Mouse (Mus musculus) left cerebral cortex, postnatal 25 days (tissue): ENCODE data around the gene Map1s. TPM values are rescaled to one million over a fixed set of nuclear protein-coding genes. Genes with fewer than 3 reads are reported as not detected.

Experiments used
- DNase-seq, 2 experiments: peaks; one replicate each; pipeline ENCODE4 v3.0.0; 2022; ENCODE audit warnings: low spot score in 2 of 2, mixed read lengths in 1 of 2
- intact Hi-C: fragments of 180-260 bp; cut with DNase I; formaldehyde crosslinking; loops from one replicate; pipeline ENCODE4 v1.15.1; 2025
- total RNA-seq, 2 experiments: library from RNA; stranded (reverse); gene quantifications; 2 replicates each; pipeline ENCODE4 v1.2.3; 2021

Map1s gene
- total RNA-seq, 2 experiments from 2014 or later, result 71.2 to 80.7 TPM

DNA sequence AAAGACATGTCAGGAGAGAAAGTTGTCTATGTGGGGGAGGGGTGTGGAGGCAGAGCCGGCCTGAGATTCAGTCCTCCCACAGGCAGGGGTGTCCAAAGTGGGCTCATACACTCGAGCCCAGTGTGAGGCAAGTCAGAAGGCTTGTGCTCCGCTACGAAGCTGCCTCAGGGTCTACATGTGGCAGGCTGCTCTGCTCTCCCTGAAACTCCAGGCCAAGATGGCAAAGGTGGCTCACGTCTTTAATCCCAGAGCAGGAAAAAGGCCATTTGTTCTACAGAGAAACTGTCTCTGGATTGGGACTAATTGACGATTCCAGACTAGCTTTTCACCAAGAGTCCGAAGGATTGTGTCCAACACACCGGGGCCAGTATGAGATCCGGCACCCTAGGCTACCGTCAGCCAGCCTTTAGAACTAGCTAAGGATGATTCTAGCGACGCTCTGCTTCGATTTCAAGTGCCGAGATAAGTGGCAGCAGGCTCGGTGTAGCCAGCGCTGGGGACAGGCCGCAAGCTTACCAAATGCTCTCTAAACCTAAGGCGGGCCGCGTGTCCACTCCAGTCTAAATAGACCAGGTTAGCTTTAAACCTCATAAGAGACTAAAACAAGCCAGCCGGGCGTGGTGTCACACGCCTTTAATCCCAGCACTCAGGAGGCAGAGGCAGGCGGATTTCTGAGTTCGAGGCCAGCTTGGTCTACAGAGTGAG is 9.3 kb upstream of the Map1s start:
- no peak for DNase-seq
- intact Hi-C loops, result loop anchor here (1.0 to 5.0 kb wide), 6 partner anchors 23 to 566 kb away; partner anchors contain the start of genes Abhd8, Ccdc124, Haus8 and Mrpl34

DNA sequence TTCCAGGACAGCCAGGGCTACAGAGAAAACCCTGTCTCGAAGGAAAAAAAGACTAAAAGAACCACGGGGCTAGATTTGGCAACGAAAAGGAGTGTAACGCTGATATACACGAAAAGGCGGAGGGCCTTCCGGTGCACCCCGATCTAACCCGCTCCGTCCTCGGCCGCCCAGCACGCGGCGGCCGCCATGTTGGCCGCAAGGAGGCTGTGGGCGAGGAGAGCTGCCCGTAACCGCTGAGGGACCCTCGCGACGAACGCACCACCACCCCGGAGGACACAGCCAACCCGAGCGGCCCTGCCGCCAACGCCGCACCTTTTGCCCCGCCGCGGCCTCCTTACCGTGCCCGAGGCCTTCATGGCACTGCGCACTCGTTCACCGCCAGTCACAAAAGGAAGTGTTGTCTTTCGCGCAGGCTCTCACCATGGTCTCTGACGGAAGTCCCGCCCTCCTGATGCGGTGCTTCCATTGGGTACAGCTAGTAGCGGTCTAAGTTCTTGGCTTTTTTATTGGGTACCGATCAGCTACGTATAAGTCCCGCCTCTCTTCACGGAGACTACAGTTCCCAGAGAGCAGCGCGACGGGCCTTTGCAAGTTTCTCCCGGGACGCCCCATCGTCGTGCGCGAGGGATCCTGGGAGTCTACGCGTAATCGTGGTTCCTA is 8.6 kb upstream of the Map1s start, which contains the start of gene Rpl18a:
Rpl18a (minus strand) TSS at position 392 of the 660 bp plus-strand sequence.
- intact Hi-C loops, result loop anchor here (1.0 to 5.0 kb wide), 6 partner anchors 24 to 565 kb away; partner anchors contain the start of genes Abhd8, Ccdc124, Haus8 and Mrpl34
- peak; percentile 96 to 99 for DNase-seq

DNA sequence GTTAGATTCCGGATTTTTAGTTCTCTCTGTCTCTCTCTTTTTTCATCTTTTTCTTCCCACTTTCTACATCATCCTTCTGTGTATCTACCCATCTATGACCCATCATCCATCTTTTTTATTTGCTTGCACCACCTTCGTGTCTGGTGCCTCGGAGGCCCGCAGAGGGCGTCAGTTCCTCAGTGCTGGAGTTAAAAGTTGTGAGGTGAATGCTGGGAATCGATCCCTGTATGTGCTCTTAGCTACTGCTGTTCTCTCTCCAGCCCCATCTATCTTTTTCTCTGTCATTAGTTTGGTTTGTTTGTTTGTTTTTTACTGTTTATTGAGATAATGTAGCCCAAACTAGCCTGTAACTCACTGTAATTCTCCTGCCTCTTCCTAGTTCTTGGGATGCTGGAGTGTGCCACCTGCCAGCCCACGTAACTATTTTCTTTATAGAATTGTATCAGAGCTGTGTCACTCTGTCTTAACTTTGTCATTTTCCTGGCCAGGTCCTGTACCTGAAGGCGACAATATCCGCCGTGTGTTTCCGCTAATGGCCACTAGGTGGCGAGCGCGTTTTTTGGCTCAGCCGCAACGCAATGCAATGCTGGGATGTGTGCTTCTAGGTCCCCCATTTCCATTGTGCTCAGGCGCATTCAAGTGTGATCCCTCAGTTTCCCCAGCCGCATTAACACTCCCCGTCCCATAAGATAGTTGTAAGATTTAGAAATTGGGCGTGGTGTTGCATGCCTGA is 7.9 kb upstream of the Map1s start:
- peak; percentile 85 to 86 for DNase-seq
- intact Hi-C loops, result loop anchor here (1.0 to 5.0 kb wide), 6 partner anchors 25 to 564 kb away; partner anchors contain the start of genes Abhd8, Ccdc124, Haus8 and Mrpl34

DNA sequence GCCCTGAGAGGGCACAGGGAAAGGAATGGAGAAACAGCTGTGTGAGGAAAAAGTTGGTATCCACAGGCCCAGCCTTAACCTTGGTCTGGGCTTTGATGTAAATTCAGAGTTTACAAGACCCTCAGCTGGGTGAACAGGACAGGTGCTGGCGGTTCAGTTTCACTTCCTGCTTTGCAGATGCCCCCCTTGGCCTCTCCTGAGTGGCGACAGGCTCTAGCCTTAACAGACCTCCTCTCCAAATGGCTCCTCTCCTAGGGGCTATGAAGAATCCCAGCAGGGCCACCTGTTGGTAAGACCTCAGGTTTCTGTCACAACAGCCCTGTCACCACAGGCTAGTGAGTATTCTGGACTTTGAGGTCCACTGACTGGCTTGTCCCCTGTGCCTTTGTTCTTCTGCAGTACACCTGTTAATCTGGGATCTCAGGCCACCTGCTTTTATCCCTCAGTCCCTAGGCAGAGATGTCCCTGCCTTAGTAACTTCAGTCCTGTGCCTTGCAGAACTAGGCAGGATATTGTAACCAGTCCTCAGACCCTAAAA is 7.0 kb upstream of the Map1s start:
- intact Hi-C loops, result loop anchor here (5.0 kb wide), 3 partner anchors 309 to 564 kb away; partner anchors contain the start of genes Abhd8, Haus8, Mrpl34 and Myo9b
- no peak for DNase-seq

DNA sequence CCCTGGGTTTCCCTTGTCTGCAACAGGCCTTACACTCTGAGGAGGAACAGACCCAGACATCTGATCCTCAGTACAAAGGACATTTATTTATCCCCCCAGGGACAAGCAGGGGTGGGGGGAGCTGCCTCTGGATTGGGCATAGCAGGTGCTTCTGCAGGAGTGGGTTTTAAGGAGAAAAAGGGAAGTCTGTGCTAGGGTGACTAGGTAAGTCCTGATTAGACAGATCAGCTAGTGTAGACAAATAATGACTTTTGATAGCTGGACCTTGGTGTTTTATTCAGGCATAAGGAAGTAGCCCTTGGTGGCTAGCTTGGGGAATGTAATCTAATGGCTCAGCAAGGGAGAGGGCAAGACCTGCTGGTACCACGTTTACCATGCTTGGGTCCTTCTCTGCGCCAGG is 6.5 kb upstream of the Map1s start:
- intact Hi-C loops, result loop anchor here (5.0 kb wide), 3 partner anchors 308 to 563 kb away; partner anchors contain the start of genes Abhd8, Haus8, Mrpl34 and Myo9b
- no peak for DNase-seq

DNA sequence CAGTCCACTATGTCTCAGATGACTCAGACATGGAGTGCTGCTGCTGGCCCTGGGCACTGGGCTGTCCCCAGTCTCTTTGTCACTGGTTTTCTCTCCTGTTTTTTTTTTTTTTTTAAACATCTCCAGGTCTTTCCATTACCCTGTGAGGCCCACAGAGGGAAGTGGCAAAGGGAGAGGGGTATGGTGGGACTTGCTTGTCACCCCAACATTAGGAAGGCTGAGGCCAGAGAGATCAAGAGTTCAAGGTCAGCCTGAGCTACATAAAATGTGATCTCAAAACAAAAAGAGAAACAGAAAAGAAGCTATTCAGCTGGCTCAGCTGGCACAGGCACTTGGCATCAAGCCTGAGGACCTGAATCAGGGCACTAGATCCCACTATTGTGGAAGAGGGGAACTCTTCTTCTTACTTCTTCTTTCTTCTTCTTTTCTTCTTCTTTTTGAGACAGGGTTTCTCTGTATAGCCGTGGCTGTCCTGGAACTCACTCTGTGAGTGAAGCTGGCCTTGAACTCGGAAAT is 4.8 kb upstream of the Map1s start:
- intact Hi-C loops, result no loop called here
- DNase-seq, result no peak

DNA sequence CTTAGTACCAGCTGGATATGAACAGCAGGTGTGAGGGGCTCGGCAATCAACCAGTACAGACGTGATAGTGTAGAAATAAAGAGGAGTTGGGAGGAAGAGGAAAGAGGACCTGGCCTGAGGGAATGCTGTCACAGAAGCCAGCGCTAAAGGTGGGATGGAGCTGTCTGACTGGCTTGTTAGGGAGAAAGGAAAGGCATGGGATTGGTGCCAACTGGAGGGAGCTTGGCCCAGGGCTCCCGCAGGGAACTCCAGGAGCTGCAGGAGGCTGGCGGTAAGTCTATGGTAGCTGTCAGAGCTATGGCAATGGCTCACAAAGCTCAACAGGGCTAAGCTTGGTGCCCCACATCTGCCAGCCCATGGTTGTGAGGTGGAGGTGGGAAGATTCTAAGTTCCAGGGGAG is 3.5 kb upstream of the Map1s start:
- intact Hi-C loops, result no loop called here
- no peak for DNase-seq

DNA sequence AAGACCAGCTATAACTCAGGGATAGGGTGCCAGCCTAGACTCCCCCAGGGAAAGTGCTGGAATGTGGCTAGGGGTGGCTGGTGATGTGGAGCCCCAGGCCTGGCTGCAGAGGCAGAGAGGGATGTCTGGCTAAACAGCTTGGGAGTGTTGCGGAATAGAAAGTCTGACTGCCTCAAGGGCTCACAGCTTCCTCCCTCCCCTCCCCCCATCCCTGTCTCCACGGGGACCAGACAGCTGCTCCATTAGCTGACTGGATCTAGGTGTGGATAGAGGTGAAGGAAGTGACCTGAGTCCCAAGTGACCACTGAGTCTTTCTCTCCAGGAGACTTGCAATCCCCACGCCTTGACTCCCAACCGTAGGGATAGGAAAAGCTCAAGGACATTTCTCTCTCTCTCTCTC is 2.6 kb upstream of the Map1s start:
- intact Hi-C loops, result no loop called here

DNA sequence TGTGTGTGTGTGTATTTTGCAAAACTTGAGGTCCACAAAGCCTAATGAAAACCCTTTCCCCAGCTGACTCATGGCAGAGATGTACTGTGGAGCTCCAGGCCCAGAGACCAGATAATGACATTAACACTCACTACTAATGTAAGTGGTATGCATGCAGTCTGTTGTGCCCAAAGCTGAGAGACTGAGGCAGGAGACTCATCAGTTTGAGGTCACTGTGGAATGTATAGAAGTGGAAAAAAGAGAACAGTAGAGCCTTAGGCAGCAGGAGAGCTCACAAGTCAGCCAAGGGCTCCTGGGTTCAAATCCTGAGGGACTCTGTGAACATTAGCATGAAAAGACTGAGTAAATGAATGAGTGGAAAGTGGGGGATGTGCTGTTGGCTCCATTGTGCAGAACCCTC is 2.1 kb upstream of the Map1s start:
- DNase-seq, result no peak
- intact Hi-C loops, result no loop called here

More for the DNA sequence above, 2.6 kb upstream of the Map1s start:
- no peak for DNase-seq

DNA sequence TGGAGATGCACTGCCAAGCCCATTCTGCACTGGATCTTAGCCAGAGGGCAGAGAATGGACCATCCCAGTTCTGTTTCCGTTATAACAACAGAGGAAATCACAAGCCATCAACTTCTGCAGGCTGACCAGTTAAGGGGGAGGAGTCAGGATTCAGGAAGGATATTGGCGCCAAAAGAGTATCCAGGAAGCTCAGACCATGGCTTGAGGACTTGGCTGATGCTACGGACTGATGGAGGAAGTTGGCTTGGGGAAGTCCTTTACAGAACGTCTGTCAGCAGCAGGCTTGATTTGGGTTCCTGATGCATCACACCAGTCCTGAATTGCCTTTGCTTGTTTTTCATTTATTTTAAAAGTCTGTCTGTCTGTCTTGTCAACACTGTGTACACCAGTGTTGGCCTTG is 1.2 kb upstream of the Map1s start:
- intact Hi-C loops, result no loop called here
- DNase-seq, result peak in 1 of 2 experiments; percentile 28

DNA sequence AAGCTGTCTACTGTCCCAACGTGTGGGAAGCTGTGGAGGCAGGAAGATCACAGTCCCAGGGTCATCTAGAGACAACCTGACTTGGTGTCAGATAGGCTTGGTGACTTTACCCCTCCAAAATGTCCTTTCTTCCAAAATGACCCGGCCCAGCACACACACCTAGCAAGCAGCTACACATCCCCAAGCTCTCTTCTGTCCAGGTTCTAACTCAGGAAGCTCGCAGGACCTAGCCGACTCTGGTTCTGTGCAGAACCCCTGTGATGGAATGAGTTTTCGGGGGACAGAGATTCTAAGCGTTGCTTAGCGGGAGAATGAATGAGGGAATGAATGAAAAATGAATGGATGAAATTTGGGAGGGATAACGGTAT is 285 bp upstream of the Map1s start:
- DNase-seq, result no peak
- intact Hi-C loops, result no loop called here

DNA sequence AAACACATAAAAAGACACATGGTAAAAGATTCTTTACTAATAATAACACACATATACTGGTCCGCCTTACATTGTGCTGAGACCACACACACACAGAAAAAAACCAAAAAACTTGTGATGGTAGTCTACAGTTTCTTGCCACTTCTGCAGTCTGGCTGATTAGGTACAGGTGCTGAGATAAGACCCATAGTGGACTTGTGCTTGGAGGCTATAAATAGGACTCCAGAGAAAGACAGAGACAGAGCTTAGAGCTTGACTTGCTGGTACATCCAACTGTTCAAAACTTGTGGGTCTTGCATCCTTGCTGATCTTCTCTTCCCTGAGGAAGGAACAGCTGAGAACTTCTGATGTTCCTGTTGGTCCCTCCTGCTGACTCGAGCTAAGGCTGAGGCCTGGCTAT is 1.8 kb downstream of the Map1s start:
- DNase-seq, result no peak
- intact Hi-C loops, result no loop called here

DNA sequence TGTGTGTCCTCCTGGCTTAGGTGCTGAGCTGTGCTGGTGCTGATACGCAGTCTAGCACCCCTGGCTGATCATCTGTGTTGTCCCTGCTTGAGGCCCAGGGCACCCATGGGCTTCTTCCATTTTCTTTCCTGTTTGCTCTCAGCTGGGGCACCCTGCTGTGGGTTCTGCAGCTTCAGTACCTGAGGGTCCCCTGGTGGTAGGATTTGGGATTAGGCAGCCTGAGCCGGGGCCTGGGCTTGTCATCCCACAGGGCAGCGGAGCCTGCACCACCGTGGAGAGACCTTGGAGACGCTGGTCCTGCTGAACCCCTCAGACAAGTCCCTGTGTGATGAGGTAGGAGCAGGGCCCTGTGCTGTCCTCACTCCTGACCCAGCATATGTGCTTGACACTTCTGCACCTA is 5.9 kb downstream of the Map1s start:
- DNase-seq, result no peak
- intact Hi-C loops, result no loop called here

DNA sequence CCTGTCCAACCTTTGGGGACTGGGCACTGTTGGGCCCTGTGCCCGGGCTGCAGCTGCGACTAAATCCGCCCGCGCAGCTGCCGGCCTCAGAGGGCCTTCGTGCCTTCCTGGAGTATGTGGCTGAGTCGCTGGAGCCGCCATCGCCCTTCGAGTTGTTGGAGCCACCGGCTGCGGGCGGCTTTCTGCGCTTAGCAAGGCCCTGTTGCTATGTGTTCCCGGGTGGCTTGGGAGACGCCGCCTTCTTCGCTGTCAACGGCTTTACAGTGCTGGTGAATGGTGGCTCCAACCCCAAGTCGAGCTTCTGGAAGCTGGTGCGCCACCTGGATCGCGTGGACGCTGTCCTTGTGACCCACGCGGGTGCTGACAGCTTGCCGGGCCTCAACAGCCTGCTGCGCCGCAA is 7.2 kb downstream of the Map1s start:
- DNase-seq, result no peak

DNA sequence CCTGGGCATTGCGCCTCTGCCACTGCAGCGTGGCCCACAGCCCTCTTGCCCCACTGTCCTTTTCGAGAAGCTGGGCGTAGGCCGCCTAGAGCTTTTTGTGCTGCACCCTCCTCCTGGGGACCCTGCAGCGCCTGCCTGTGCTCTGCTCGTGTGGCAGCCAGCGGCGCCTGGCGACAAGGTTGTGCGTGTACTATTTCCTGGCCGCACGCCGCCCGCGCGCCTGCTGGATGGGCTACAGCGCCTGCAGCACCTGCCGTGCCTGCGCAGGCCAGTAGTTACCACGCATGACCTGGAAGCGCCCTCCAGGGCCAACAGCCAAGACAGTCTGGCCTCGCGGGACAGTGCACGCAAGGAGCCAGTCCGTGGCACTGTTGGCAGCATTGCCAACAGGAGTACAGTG is 7.8 kb downstream of the Map1s start:
- intact Hi-C loops, result no loop called here
- no peak for DNase-seq

More for the DNA sequence above, 7.2 kb downstream of the Map1s start:
- intact Hi-C loops, result no loop called here

DNA sequence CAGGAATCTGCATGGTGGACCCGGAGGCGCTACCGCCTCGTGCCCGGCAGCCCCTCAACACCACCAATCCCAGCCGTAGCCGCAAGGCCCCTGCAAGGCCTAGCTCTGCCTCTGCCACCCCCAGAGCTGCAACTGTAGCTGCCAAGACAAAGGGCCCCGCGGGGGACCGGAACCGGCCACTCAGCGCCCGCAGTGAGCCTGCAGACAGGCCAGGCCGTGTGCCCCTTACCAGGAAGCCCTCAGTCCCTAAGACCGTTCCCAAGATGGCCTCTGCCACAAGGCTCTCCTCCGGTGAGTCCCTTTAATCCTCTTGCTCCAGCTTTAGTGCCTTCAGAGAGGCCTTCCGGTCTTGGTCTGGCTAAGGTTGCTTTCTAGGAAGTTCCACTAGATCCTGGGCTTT is 9.0 kb downstream of the Map1s start:
- no peak for DNase-seq
- intact Hi-C loops, result no loop called here

DNA sequence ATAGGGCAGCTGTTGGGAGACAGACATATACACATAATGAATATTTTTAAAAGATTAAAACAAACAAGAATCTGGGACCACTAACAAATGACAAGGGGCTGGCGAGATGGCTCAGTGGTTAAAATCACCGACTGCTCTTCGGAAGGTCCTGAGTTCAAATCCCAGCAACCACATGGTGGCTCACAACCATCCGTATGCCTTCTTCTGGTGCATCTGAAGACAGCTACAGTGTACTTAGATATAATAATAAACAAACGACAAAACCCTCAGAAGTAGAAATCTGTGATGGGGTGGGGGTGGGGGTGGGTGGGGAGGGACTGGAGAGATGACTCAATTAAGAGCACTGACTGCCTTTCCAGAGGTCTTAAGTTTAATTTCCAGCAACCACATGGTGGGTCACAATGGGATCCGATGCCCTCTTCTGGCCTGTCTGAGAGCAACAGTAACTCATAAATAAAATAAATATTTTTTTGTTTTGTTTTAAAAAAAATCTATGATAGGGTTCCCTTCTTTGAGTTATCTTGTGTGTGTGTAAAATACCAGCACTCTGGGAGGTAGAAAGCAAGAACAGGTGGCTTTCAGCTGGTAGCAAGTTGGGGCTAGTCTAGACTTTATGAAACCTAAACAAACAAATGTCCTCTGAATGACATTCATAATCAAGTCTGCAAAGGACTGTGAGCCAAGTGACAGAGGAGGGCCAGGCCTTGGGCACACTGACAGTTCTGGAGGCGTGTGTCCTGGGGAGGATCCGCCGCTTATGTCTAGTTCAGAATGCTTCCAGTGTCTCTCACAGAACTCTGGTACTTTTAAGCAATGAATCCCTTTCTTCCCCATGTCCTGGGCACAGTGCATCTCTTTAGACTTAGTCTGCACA is 14.6 kb downstream of the Map1s start:
- no peak for DNase-seq
- intact Hi-C loops, result no loop called here

DNA sequence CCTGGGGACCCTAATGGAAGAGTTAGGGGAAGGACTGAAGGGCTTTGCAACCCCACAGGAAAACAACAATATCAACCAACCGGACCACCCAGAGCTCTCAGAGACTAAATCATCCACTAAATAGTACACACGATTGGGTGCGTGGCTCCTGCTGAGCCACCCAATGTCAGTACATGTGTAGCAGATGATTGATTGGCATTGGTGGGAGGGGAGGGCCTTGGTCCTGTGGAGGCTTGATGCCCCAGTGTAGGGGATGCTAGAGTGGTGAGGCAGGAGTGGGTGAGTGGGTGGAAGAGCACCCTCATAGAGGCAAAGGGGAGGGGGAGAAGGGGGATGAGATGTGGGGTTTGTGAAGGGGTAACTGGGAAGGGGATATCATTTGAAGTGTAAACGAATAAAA is 18.4 kb downstream of the Map1s start:
- intact Hi-C loops, result no loop called here
- no peak for DNase-seq

DNA sequence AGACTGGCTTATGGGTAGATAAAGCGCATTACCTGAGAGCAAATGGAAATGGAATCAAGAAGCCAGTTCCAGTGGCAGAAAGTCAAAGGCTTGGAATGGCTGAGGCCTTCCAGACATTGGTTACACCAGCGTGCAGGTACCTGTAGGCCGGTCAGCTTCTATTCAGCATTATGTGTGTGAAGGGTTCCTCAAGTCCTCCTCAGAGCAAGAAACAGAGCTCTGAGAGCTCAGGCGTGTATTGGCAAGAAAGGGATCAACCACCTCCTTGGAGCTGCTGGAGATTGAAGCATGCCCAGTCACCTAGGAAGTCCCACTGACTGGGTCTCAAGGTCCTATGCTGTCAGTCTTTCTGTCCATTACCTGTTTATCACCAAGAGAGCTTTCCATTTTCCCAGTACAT is 20.0 kb downstream of the Map1s start:
- intact Hi-C loops, result no loop called here

More for the DNA sequence above, 20.0 kb downstream of the Map1s start:
- DNase-seq, result no peak
